Mouse (Mus musculus) kidney, postnatal 0 days (tissue): ENCODE measurements around the gene Proca1. TPM values are rescaled to one million over a fixed set of nuclear protein-coding genes. Genes with fewer than 3 reads are reported as not detected.
A peak's percentile ranks its signal among the peaks of the same experiment; 100 is the strongest.

Experiments
- ATAC-seq: fragments of 200-750 bp; cut with Nextera tagmentation; replicated peaks from 2 replicates; pipeline ENCODE4 v1.8.0; 2017; ENCODE audit warnings: low read depth, moderate number of reproducible peaks, moderate TSS enrichment, moderate library complexity; ENCODE audit not compliant: low FRiP score
- DNase-seq: peaks from one replicate; pipeline ENCODE4 v3.0.0-alpha.2; 2016; ENCODE audit warnings: low spot score
- H3K27ac ChIP-seq: fragments of 300-500 bp; sonication (generic); 2 replicates; pipeline ENCODE4 v1.5.1; 2014; ENCODE audit warnings: mild to moderate bottlenecking
- H3K27me3 ChIP-seq: fragments of 300-500 bp; sonication (generic); 2 replicates; pipeline ENCODE4 v1.6.1; 2014; ENCODE audit warnings: low read length, mixed read lengths; ENCODE audit not compliant: insufficient read depth
- H3K36me3 ChIP-seq: fragments of 300-500 bp; sonication (generic); 2 replicates; pipeline ENCODE4 v1.6.1; 2014; ENCODE audit warnings: low read length, mixed read lengths; ENCODE audit not compliant: insufficient read depth
- H3K4me1 ChIP-seq: fragments of 300-500 bp; sonication (generic); replicated peaks from 2 replicates; pipeline ENCODE4 v1.6.1; 2014; ENCODE audit warnings: antibody characterized with exemption, low read length, mixed read lengths; ENCODE audit not compliant: insufficient read depth
- H3K4me2 ChIP-seq: fragments of 300-500 bp; sonication (generic); 2 replicates; pipeline ENCODE4 v1.6.1; 2014; ENCODE audit warnings: mild to moderate bottlenecking, low read length, moderate library complexity, mixed read lengths
- H3K4me3 ChIP-seq: fragments of 300-500 bp; sonication (generic); replicated peaks from 2 replicates; pipeline ENCODE4 v1.5.1; 2014; ENCODE audit warnings: low read depth, low read length
- H3K9ac ChIP-seq: fragments of 300-500 bp; sonication (generic); 2 replicates; pipeline ENCODE4 v1.6.1; 2014; ENCODE audit warnings: low read depth, low read length
- H3K9me3 ChIP-seq: fragments of 300-500 bp; sonication (generic); replicated peaks from 2 replicates; pipeline ENCODE4 v1.6.1; 2016; ENCODE audit warnings: low read length, inconsistent platforms, mixed read lengths
- CTCF ChIP-seq: IDR thresholded peaks from 2 replicates; pipeline ENCODE4 v1.5.1; 2016; ENCODE audit warnings: antibody characterized with exemption, low read depth, mild to moderate bottlenecking, moderate library complexity
- WGBS: fragments of 180-500 bp; shearing (Covaris S2); extraction: QIAGEN DNeasy Blood & Tissue Kit; methylation state at CpG from one replicate; pipeline ENCODE4 v1.1.7; 2014; 5-methylcytosine and 5-hydroxymethylcytosine counted together
- polyA plus RNA-seq: library from polyadenylated mRNA; unstranded; fragments of >200 nt; fragmentation: Nextera tagmentation; extraction: Ambion mirVana; gene quantifications from 2 replicates; pipeline ENCODE4 v1.2.1, GENCODE M21; 2015

Proca1 gene
- polyA plus RNA-seq, 1 experiment from 2014 or later, result 3.1 TPM

GRCm38 (mm10) chr11:78190041-78190440 lies 3.2 kb upstream of the Proca1 start:
- no peak for TF ChIP-seq CTCF
- Histone ChIP-seq H3K27ac (peak overlapping the region; percentile 99), H3K27me3 (no peaks in the 10 kb centered on the region), H3K4me3 (peak overlapping the region; percentile 78), H3K9ac (peak overlapping the region; percentile 94), H3K36me3 (peaks cover 21% of the 10 kb centered on the region), H3K4me1 (peaks cover 12% of the 10 kb centered on the region), H3K4me2 (peak overlapping the region; percentile 82), H3K9me3 (no peaks in the 10 kb centered on the region)
- ATAC-seq, result 0 out of 2 replicates have a peak, but pooled peaks have one; percentile 17
- 44% methylated on average over 6 of the region's 6 CpGs for WGBS
- DNase-seq, result no peak

- Histone ChIP-seq H3K27me3 (no peaks in the 10 kb centered on the region), H3K27ac (no peak overlapping the region), H3K36me3 (peaks cover 21% of the 10 kb centered on the region), H3K4me1 (peaks cover 11% of the 10 kb centered on the region), H3K9me3 (no peaks in the 10 kb centered on the region), H3K4me3 (peak overlapping the region; percentile 53), H3K4me2 (peak overlapping the region; percentile 65), H3K9ac (peak overlapping the region; percentile 13)
- peak; percentile 86 for DNase-seq
- WGBS, result 2% methylated on average over 30 of the region's 30 CpGs
- no peak for TF ChIP-seq CTCF
- ATAC-seq, result peak; percentile 73
Measured at GRCm38 (mm10) chr11:78194411-78195100, 1.4 kb downstream of the Proca1 start.

- no peaks in the 10 kb centered on the region for H3K9me3 ChIP-seq
- WGBS, result 66% methylated on average over 23 of the region's 23 CpGs
- ATAC-seq (no peak), DNase-seq (no peak)
- peak overlapping the region; percentile 53 for H3K4me3 ChIP-seq
- no peak for TF ChIP-seq CTCF
- no peaks in the 10 kb centered on the region for H3K27me3 ChIP-seq
- peak overlapping the region; percentile 13 for H3K9ac ChIP-seq
- H3K4me1 ChIP-seq, result peaks cover 5% of the 10 kb centered on the region
- peaks cover 17% of the 10 kb centered on the region for H3K36me3 ChIP-seq
- peak overlapping the region; percentile 65 for H3K4me2 ChIP-seq
- H3K27ac ChIP-seq, result no peak overlapping the region
Measured at GRCm38 (mm10) chr11:78195101-78195863, 2.1 kb downstream of the Proca1 start.

- no peak overlapping the region for H3K4me3 ChIP-seq
- 74% methylated on average over 3 of the region's 3 CpGs for WGBS
- ATAC-seq, result no peak
- no peak overlapping the region for H3K4me2 ChIP-seq
- no peaks in the 10 kb centered on the region for H3K9me3 ChIP-seq
- H3K9ac ChIP-seq, result no peak overlapping the region
- peaks cover 8% of the 10 kb centered on the region for H3K36me3 ChIP-seq
- no peaks in the 10 kb centered on the region for H3K27me3 ChIP-seq
- DNase-seq, result no peak
- TF ChIP-seq CTCF, result no peak
- peaks cover 3% of the 10 kb centered on the region; the same call in 1 of the 2 replicates for H3K4me1 ChIP-seq
- no peak overlapping the region for H3K27ac ChIP-seq
Measured at GRCm38 (mm10) chr11:78202372-78202771, 9.2 kb downstream of the Proca1 start.

GRCm38 (mm10) chr11:78204287-78204686 lies 11.1 kb downstream of the Proca1 start:
- DNase-seq, result no peak
- Histone ChIP-seq H3K27ac (no peak overlapping the region), H3K36me3 (peaks cover 27% of the 10 kb centered on the region), H3K9me3 (no peaks in the 10 kb centered on the region), H3K4me2 (no peak overlapping the region), H3K4me3 (no peak overlapping the region), H3K27me3 (no peaks in the 10 kb centered on the region), H3K9ac (no peak overlapping the region), H3K4me1 (peaks cover 3% of the 10 kb centered on the region; the same call in 1 of the 2 replicates)
- no peak for TF ChIP-seq CTCF
- 74% methylated on average over 6 of the region's 6 CpGs for WGBS
- ATAC-seq, result no peak

- Histone ChIP-seq H3K36me3 (peaks cover 39% of the 10 kb centered on the region), H3K9me3 (no peaks in the 10 kb centered on the region), H3K4me3 (no peak overlapping the region), H3K27me3 (no peaks in the 10 kb centered on the region), H3K4me1 (peaks cover 3% of the 10 kb centered on the region; the same call in 1 of the 2 replicates), H3K27ac (peak overlapping the region; percentile 57), H3K9ac (peak overlapping the region; percentile 18; the same call in 1 of the 2 replicates), H3K4me2 (no peak overlapping the region)
- TF ChIP-seq CTCF, result no peak
- ATAC-seq, result no peak; the same call in 1 of the 2 replicates
- WGBS, result 24% methylated on average over 13 of the region's 13 CpGs
- DNase-seq, result peak; percentile 78
Measured at GRCm38 (mm10) chr11:78205361-78206206, 12.4 kb downstream of the Proca1 start.
